Mouse (Mus musculus) kidney, embryonic 16.5 days (tissue): ENCODE data around the gene Vmn2r37. TPM values are rescaled to one million over a fixed set of nuclear protein-coding genes. Genes with fewer than 3 reads are reported as not detected.
"Not testable (repeated sequence)": the region's sequence is repeated elsewhere in the genome, so short reads cannot be mapped to it uniquely, and the experiment has no call there.

Source experiments
- ATAC-seq: fragments of 200-750 bp; cut with Nextera tagmentation; 2 replicates; pipeline ENCODE4 v1.8.0; 2017; ENCODE audit warnings: moderate TSS enrichment; ENCODE audit not compliant: low FRiP score, low TSS enrichment
- H3K27ac ChIP-seq: fragments of 300-500 bp; sonication (generic); 2 replicates; pipeline ENCODE4 v1.5.1; 2014; ENCODE audit warnings: low read length
- H3K27me3 ChIP-seq: fragments of 300-500 bp; sonication (generic); 2 replicates; pipeline ENCODE4 v1.6.1; 2014; ENCODE audit warnings: low read length, control low read depth, mixed read lengths; ENCODE audit not compliant: insufficient read depth
- H3K36me3 ChIP-seq: fragments of 300-500 bp; sonication (generic); 2 replicates; pipeline ENCODE4 v1.6.1; 2014; ENCODE audit warnings: low read length, control low read depth, mixed read lengths; ENCODE audit not compliant: insufficient read depth
- H3K4me1 ChIP-seq: fragments of 300-500 bp; sonication (generic); 2 replicates; pipeline ENCODE4 v1.6.1; 2014; ENCODE audit warnings: low read length, control low read depth, mixed read lengths; ENCODE audit not compliant: insufficient read depth
- H3K4me2 ChIP-seq: fragments of 300-500 bp; sonication (generic); replicated peaks from 2 replicates; pipeline ENCODE4 v1.6.1; 2014; ENCODE audit warnings: low read depth, low read length
- H3K4me3 ChIP-seq: fragments of 300-500 bp; sonication (generic); 2 replicates; pipeline ENCODE4 v1.5.1; 2014; ENCODE audit warnings: mild to moderate bottlenecking, low read length
- H3K9ac ChIP-seq: fragments of 300-500 bp; sonication (generic); replicated peaks from 2 replicates; pipeline ENCODE4 v1.6.1; 2014; ENCODE audit warnings: low read length
- H3K9me3 ChIP-seq: fragments of 300-500 bp; sonication (generic); 2 replicates; pipeline ENCODE4 v1.6.1; 2016; ENCODE audit warnings: low read length, control low read depth
- WGBS: fragments of 180-500 bp; shearing (Covaris S2); extraction: QIAGEN DNeasy Blood & Tissue Kit; methylation state at CpG from one replicate; pipeline ENCODE4 v1.1.7; 2014; 5-methylcytosine and 5-hydroxymethylcytosine counted together
- polyA plus RNA-seq: library from polyadenylated mRNA; unstranded; fragments of >200 nt; fragmentation: Nextera tagmentation; extraction: Ambion mirVana; gene quantifications from 2 replicates; pipeline ENCODE4 v1.2.1, GENCODE M21; 2015

Gene Vmn2r37
- not detected in 2 replicates for polyA plus RNA-seq

GRCm38 (mm10) chr7:9223553-9223952 is at the start of gene Vmn2r37:
Vmn2r37 (minus strand) TSS chr7:9223653.
- 52% methylated on average over 1 of the region's 2 CpGs for WGBS
- ATAC-seq, H3K27me3 ChIP-seq, H3K27ac ChIP-seq, H3K9ac ChIP-seq, H3K9me3 ChIP-seq, H3K36me3 ChIP-seq, H3K4me1 ChIP-seq, H3K4me2 ChIP-seq, H3K4me3 ChIP-seq: not testable (repeated sequence)

Other genes starting within 250 kb of the Vmn2r37 start
- not detected in 2 replicates for gene Vmn2r39, start 192.9 kb downstream of the Vmn2r37 start, polyA plus RNA-seq
- not detected in 2 replicates for gene Vmn2r38, start 125.8 kb downstream of the Vmn2r37 start, polyA plus RNA-seq